Mouse (Mus musculus): ENCODE data around the gene Gnas. TPM values are rescaled to one million over a fixed set of nuclear protein-coding genes. Genes with fewer than 3 reads are reported as not detected.

The Gnas gene
- total RNA-seq (2014; fragmentation: Nextera tagmentation), result 439 and 465 TPM in 2 replicates
- 227 and 273 TPM in 2 replicates for total RNA-seq (2017)

- ATAC-seq (replicated peaks; ENCODE audit: low FRiP score, low TSS enrichment, poor library complexity, severe bottlenecking), result peak; percentile 76
Observed at GRCm38 (mm10) chr2:174284011-174284410, at the start of gene Gnas. Gene Gnas (plus strand): TSS chr2:174284320.

- no peak for ATAC-seq (replicated peaks; ENCODE audit: low FRiP score, low TSS enrichment, poor library complexity, severe bottlenecking)
Observed at GRCm38 (mm10) chr2:174242431-174242830, 41.7 kb upstream of the Gnas start.

- ATAC-seq (replicated peaks; ENCODE audit: low FRiP score, low TSS enrichment, poor library complexity, severe bottlenecking), result 0 out of 2 replicates have a peak, but pooled peaks have one; percentile 22
Observed at GRCm38 (mm10) chr2:174251963-174252362, 32.2 kb upstream of the Gnas start.

GRCm38 (mm10) chr2:174257312-174257711, 26.8 kb upstream of the Gnas start:
- no peak for ATAC-seq (replicated peaks; ENCODE audit: low FRiP score, low TSS enrichment, poor library complexity, severe bottlenecking)

- no peak for ATAC-seq (replicated peaks; ENCODE audit: low FRiP score, low TSS enrichment, poor library complexity, severe bottlenecking)
Observed at GRCm38 (mm10) chr2:174260004-174260403, 24.1 kb upstream of the Gnas start.

- ATAC-seq (replicated peaks; ENCODE audit: low FRiP score, low TSS enrichment, poor library complexity, severe bottlenecking), result no peak
Observed at GRCm38 (mm10) chr2:174260908-174261800, 23.0 kb upstream of the Gnas start.

GRCm38 (mm10) chr2:174261801-174262200, 22.3 kb upstream of the Gnas start:
- ATAC-seq (replicated peaks; ENCODE audit: low FRiP score, low TSS enrichment, poor library complexity, severe bottlenecking), result no peak

GRCm38 (mm10) chr2:174263110-174263815, 20.9 kb upstream of the Gnas start:
- ATAC-seq (replicated peaks; ENCODE audit: low FRiP score, low TSS enrichment, poor library complexity, severe bottlenecking), result no peak

- ATAC-seq (replicated peaks; ENCODE audit: low FRiP score, low TSS enrichment, poor library complexity, severe bottlenecking), result no peak
Observed at GRCm38 (mm10) chr2:174264248-174264647, 19.9 kb upstream of the Gnas start.

GRCm38 (mm10) chr2:174270416-174270815, 13.7 kb upstream of the Gnas start:
- no peak for ATAC-seq (replicated peaks; ENCODE audit: low FRiP score, low TSS enrichment, poor library complexity, severe bottlenecking)

- no peak for ATAC-seq (replicated peaks; ENCODE audit: low FRiP score, low TSS enrichment, poor library complexity, severe bottlenecking)
Observed at GRCm38 (mm10) chr2:174271459-174271858, 12.7 kb upstream of the Gnas start.

- ATAC-seq (replicated peaks; ENCODE audit: low FRiP score, low TSS enrichment, poor library complexity, severe bottlenecking), result no peak
Observed at GRCm38 (mm10) chr2:174273131-174273530, 11.0 kb upstream of the Gnas start.

GRCm38 (mm10) chr2:174273961-174274360, 10.2 kb upstream of the Gnas start:
- no peak for ATAC-seq (replicated peaks; ENCODE audit: low FRiP score, low TSS enrichment, poor library complexity, severe bottlenecking)

GRCm38 (mm10) chr2:174279771-174280170, 4.3 kb upstream of the Gnas start:
- ATAC-seq (replicated peaks; ENCODE audit: low FRiP score, low TSS enrichment, poor library complexity, severe bottlenecking), result no peak

- no peak for ATAC-seq (replicated peaks; ENCODE audit: low FRiP score, low TSS enrichment, poor library complexity, severe bottlenecking)
Observed at GRCm38 (mm10) chr2:174283341-174283740, 779 bp upstream of the Gnas start.

GRCm38 (mm10) chr2:174284807-174285457, 812 bp downstream of the Gnas start:
- no peak for ATAC-seq (replicated peaks; ENCODE audit: low FRiP score, low TSS enrichment, poor library complexity, severe bottlenecking)

- ATAC-seq (replicated peaks; ENCODE audit: low FRiP score, low TSS enrichment, poor library complexity, severe bottlenecking), result no peak
Observed at GRCm38 (mm10) chr2:174285921-174286470, 1.9 kb downstream of the Gnas start.

GRCm38 (mm10) chr2:174287921-174288320, 3.8 kb downstream of the Gnas start:
- ATAC-seq (replicated peaks; ENCODE audit: low FRiP score, low TSS enrichment, poor library complexity, severe bottlenecking), result no peak

GRCm38 (mm10) chr2:174288673-174289430, 4.7 kb downstream of the Gnas start:
- no peak for ATAC-seq (replicated peaks; ENCODE audit: low FRiP score, low TSS enrichment, poor library complexity, severe bottlenecking)

Measured in megakaryocyte-erythroid progenitor cell, adult 5-6 weeks (primary cell).